Mouse (Mus musculus) cortical plate, adult 2 months (tissue): Measurements from ENCODE around the gene Ovol3.

Source experiments
- CTCF ChIP-seq: fragments of 200-500 bp; IDR thresholded peaks from 2 replicates; pipeline ENCODE4 v1.5.1; 2011; ENCODE audit warnings: mild to moderate bottlenecking, control low read depth, low read length; ENCODE audit not compliant: insufficient read depth; ENCODE audit errors: extremely low read depth
- POLR2A ChIP-seq: fragments of 200-500 bp; IDR thresholded peaks from 2 replicates; pipeline ENCODE4 v1.6.1; 2011; ENCODE audit warnings: mild to moderate bottlenecking, low read length, control low read depth; ENCODE audit not compliant: insufficient read depth; ENCODE audit errors: extremely low read depth

- TF ChIP-seq POLR2A: no peak
- TF ChIP-seq CTCF: no peak
Measured at GRCm38 (mm10) chr7:30222205-30222604, 13.3 kb downstream of the Ovol3 start.
